Mouse (Mus musculus): ENCODE results near the gene Cacnb1. TPM values are rescaled to one million over a fixed set of nuclear protein-coding genes. Genes with fewer than 3 reads are reported as not detected.
A peak's percentile ranks its signal among the peaks of the same experiment; 100 is the strongest.

Gene Cacnb1
- polyA plus RNA-seq, 2 experiments, result 21.5 to 51.4 TPM

- H3K27ac ChIP-seq (replicated peaks; ENCODE audit: low read depth, low read length), result no peak overlapping the region
- TF ChIP-seq POLR2A (IDR thresholded peaks at IDR 0.05; ENCODE audit: borderline replicate concordance, extremely low read depth, insufficient read depth, insufficient read length), result no peak
- H3K9me3 ChIP-seq (ENCODE audit: control insufficient read depth, low read length), result no peaks in the 10 kb centered on the region
- 23% methylated on average over 7 of the region's 8 CpGs for WGBS
- H3K27me3 ChIP-seq (ENCODE audit: control insufficient read depth, insufficient read depth, low read length), result no peaks in the 10 kb centered on the region
- H3K9ac ChIP-seq (ENCODE audit: low read depth, low read length, severe bottlenecking), result peak overlapping the region; percentile 25; the same call in 1 of the 2 replicates
- peak overlapping the region; percentile 6 for H3K4me2 ChIP-seq (replicated peaks; ENCODE audit: low read depth, low read length, severe bottlenecking)
- ATAC-seq (ENCODE audit: low FRiP score, low read depth), result no peak
- H3K4me3 ChIP-seq (replicated peaks; ENCODE audit: low read length), result no peak overlapping the region
- DNase-seq (ENCODE audit: low spot score), result no peak
- peaks cover 38% of the 10 kb centered on the region for H3K36me3 ChIP-seq (ENCODE audit: control insufficient read depth, insufficient read depth, low read length)
- peaks cover 22% of the 10 kb centered on the region for H3K4me1 ChIP-seq (ENCODE audit: control insufficient read depth, insufficient read depth, low read length)
Observed at GRCm38 (mm10) chr11:98019883-98020610, 2.8 kb downstream of the Cacnb1 start.

- Histone ChIP-seq H3K27me3 (ENCODE audit: control insufficient read depth, insufficient read depth, low read length) (no peaks in the 10 kb centered on the region), H3K4me3 (replicated peaks; ENCODE audit: low read length) (no peak overlapping the region), H3K27ac (replicated peaks; ENCODE audit: low read depth, low read length) (no peak overlapping the region), H3K36me3 (ENCODE audit: control insufficient read depth, insufficient read depth, low read length) (peaks cover 45% of the 10 kb centered on the region), H3K9ac (ENCODE audit: low read depth, low read length, severe bottlenecking) (no peak overlapping the region), H3K4me2 (replicated peaks; ENCODE audit: low read depth, low read length, severe bottlenecking) (no peak overlapping the region), H3K4me1 (ENCODE audit: control insufficient read depth, insufficient read depth, low read length) (peaks cover 22% of the 10 kb centered on the region), H3K9me3 (ENCODE audit: control insufficient read depth, low read length) (no peaks in the 10 kb centered on the region)
- no peak for TF ChIP-seq POLR2A (IDR thresholded peaks at IDR 0.05; ENCODE audit: borderline replicate concordance, extremely low read depth, insufficient read depth, insufficient read length)
- ATAC-seq (ENCODE audit: low FRiP score, low read depth) (no peak), DNase-seq (ENCODE audit: low spot score) (no peak)
- WGBS, result 59% methylated on average over 10 of the region's 10 CpGs
Observed at GRCm38 (mm10) chr11:98018858-98019641, 3.8 kb downstream of the Cacnb1 start.

GRCm38 (mm10) chr11:98018222-98018621, 4.6 kb downstream of the Cacnb1 start:
- Histone ChIP-seq H3K27ac (replicated peaks; ENCODE audit: low read depth, low read length) (no peak overlapping the region), H3K4me3 (replicated peaks; ENCODE audit: low read length) (no peak overlapping the region), H3K27me3 (ENCODE audit: control insufficient read depth, insufficient read depth, low read length) (no peaks in the 10 kb centered on the region), H3K4me1 (ENCODE audit: control insufficient read depth, insufficient read depth, low read length) (peaks cover 20% of the 10 kb centered on the region), H3K9me3 (ENCODE audit: control insufficient read depth, low read length) (no peaks in the 10 kb centered on the region), H3K9ac (ENCODE audit: low read depth, low read length, severe bottlenecking) (no peak overlapping the region), H3K36me3 (ENCODE audit: control insufficient read depth, insufficient read depth, low read length) (peaks cover 53% of the 10 kb centered on the region), H3K4me2 (replicated peaks; ENCODE audit: low read depth, low read length, severe bottlenecking) (no peak overlapping the region)
- no peak for TF ChIP-seq POLR2A (IDR thresholded peaks at IDR 0.05; ENCODE audit: borderline replicate concordance, extremely low read depth, insufficient read depth, insufficient read length)
- WGBS, result 50% methylated on average over 6 of the region's 6 CpGs
- DNase-seq (ENCODE audit: low spot score) (no peak), ATAC-seq (ENCODE audit: low FRiP score, low read depth) (no peak)

GRCm38 (mm10) chr11:98016824-98017223, 6.0 kb downstream of the Cacnb1 start:
- no peak overlapping the region for H3K4me3 ChIP-seq (replicated peaks; ENCODE audit: low read length)
- no peaks in the 10 kb centered on the region for H3K9me3 ChIP-seq (ENCODE audit: control insufficient read depth, low read length)
- H3K9ac ChIP-seq (ENCODE audit: low read depth, low read length, severe bottlenecking), result no peak overlapping the region
- DNase-seq (ENCODE audit: low spot score), result no peak
- WGBS, result 56% methylated on average over 4 of the region's 4 CpGs
- no peak overlapping the region for H3K4me2 ChIP-seq (replicated peaks; ENCODE audit: low read depth, low read length, severe bottlenecking)
- no peak for TF ChIP-seq POLR2A (IDR thresholded peaks at IDR 0.05; ENCODE audit: borderline replicate concordance, extremely low read depth, insufficient read depth, insufficient read length)
- peaks cover 17% of the 10 kb centered on the region for H3K4me1 ChIP-seq (ENCODE audit: control insufficient read depth, insufficient read depth, low read length)
- no peak for ATAC-seq (ENCODE audit: low FRiP score, low read depth)
- H3K27me3 ChIP-seq (ENCODE audit: control insufficient read depth, insufficient read depth, low read length), result no peaks in the 10 kb centered on the region
- H3K36me3 ChIP-seq (ENCODE audit: control insufficient read depth, insufficient read depth, low read length), result peaks cover 65% of the 10 kb centered on the region
- no peak overlapping the region for H3K27ac ChIP-seq (replicated peaks; ENCODE audit: low read depth, low read length)

GRCm38 (mm10) chr11:98016177-98016576, 6.7 kb downstream of the Cacnb1 start:
- no peaks in the 10 kb centered on the region for H3K27me3 ChIP-seq (ENCODE audit: control insufficient read depth, insufficient read depth, low read length)
- H3K4me3 ChIP-seq (replicated peaks; ENCODE audit: low read length), result no peak overlapping the region
- DNase-seq (ENCODE audit: low spot score), result no peak
- no peak overlapping the region for H3K27ac ChIP-seq (replicated peaks; ENCODE audit: low read depth, low read length)
- H3K9ac ChIP-seq (ENCODE audit: low read depth, low read length, severe bottlenecking), result no peak overlapping the region
- TF ChIP-seq POLR2A (IDR thresholded peaks at IDR 0.05; ENCODE audit: borderline replicate concordance, extremely low read depth, insufficient read depth, insufficient read length), result no peak
- no peak overlapping the region for H3K4me2 ChIP-seq (replicated peaks; ENCODE audit: low read depth, low read length, severe bottlenecking)
- peaks cover 12% of the 10 kb centered on the region for H3K4me1 ChIP-seq (ENCODE audit: control insufficient read depth, insufficient read depth, low read length)
- peaks cover 71% of the 10 kb centered on the region for H3K36me3 ChIP-seq (ENCODE audit: control insufficient read depth, insufficient read depth, low read length)
- ATAC-seq (ENCODE audit: low FRiP score, low read depth), result no peak
- no peaks in the 10 kb centered on the region for H3K9me3 ChIP-seq (ENCODE audit: control insufficient read depth, low read length)
- 96% methylated on average over 5 of the region's 5 CpGs for WGBS

All from limb, embryonic 14.5 days (tissue).